Mouse (Mus musculus): Measurements from ENCODE around the gene Gli2. TPM values are rescaled to one million over a fixed set of nuclear protein-coding genes. Genes with fewer than 3 reads are reported as not detected.

Gli2 gene
- polyA plus RNA-seq, 1 experiment, result 1.5 TPM

- DNase-seq (ENCODE audit: low read depth, low spot score), result no peak
- 69% methylated on average over 9 of the region's 9 CpGs for WGBS
These were observed 195.3 kb downstream of the Gli2 start for GRCm38 (mm10) chr1:118858101-118858500.

GRCm38 (mm10) chr1:118830658-118831057 is 222.8 kb downstream of the Gli2 start:
- DNase-seq (ENCODE audit: low read depth, low spot score), result no peak
- WGBS, result 63% methylated on average over 5 of the region's 5 CpGs

DNA sequence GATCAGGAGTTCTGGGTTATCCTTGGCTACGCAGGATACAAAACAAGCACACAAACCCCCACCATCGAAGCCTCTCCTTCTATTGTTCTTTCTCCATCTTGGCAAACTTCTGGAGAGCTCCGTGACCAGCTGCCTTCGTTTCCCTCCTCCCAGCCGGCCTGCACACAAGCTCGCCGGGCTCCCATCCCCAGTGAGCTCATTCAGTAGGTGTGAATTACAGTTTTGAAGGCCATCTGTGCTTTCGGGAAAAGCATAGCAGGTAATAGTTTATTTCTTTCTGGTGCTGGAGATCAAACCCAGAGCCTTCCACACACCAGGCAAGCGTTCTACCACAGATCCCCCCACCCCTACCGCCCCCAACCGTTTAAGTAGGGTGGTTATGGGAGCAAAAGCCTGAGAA is 226.8 kb downstream of the Gli2 start:
- no peak for DNase-seq (ENCODE audit: low read depth, low spot score)
- WGBS, result 83% methylated on average over 11 of the region's 11 CpGs

GRCm38 (mm10) chr1:118825467-118826219 is 227.8 kb downstream of the Gli2 start:
- 9% methylated on average over 31 of the region's 31 CpGs for WGBS
- DNase-seq (ENCODE audit: low read depth, low spot score), result no peak

DNA sequence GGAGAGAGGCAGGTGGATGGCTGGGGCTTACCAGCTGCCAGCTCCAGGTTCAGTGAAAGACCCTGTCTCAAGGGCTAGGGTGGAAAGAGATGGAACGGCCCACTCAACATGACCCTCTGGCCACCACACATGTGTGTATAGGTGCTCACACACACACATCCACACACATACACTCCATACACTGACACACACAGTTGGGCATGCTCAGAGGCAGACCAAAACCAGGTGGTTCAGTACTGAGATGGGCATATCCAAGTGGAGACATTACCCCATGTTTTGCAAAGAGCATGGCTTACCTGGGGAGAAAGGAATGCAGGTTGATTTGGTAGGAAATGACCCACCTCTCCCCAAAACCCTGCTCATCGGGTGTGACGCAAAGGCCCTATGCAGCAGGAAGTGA is 228.4 kb downstream of the Gli2 start:
- DNase-seq (ENCODE audit: low read depth, low spot score), result no peak
- WGBS, result 29% methylated on average over 3 of the region's 3 CpGs

DNA sequence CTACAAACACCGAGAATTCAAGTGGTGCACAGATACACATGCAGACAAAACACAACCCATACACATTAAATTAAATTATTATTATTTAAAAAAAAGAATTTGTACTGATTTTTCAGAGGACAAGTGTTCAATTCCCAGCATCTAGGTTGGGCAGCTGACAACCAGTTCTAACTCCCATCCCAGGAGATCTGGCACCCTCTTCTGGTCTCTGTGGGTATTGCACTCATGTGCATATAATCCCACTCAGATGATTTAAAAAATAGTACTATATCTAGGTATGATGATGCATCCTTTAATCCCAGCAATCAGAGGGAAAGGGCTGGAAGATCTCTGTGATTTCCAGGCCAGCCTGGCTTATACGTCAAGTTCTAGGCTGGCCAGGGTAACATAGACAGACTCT is 231.2 kb downstream of the Gli2 start:
- no peak for DNase-seq (ENCODE audit: low read depth, low spot score)
- 95% methylated on average over 2 of the region's 2 CpGs for WGBS

- no peak for DNase-seq (ENCODE audit: low read depth, low spot score)
- 87% methylated on average over 2 of the region's 2 CpGs for WGBS
These were observed 238.4 kb downstream of the Gli2 start for GRCm38 (mm10) chr1:118815015-118815414.

DNA sequence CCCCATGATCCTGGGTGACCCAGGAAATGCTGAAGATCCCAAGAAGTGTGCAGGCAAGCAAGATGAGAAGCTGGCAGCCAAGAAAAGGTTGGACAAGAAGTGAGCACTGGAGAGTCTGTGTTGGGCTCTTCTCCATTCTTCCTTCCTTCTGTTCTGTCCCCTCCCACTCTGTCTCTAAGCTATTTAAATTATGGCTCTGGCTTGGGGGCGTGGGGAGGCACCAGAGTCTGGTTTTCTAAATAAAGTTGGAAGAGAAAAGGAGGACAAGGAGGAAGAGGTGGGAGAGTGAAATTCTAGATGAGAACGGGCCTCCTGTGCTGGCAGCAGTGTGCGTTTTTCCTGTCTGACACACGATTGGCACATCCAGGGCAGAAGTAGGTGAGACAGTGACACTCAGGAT is 243.1 kb downstream of the Gli2 start:
- 60% methylated on average over 4 of the region's 4 CpGs for WGBS

GRCm38 (mm10) chr1:118806727-118807126 is 246.7 kb downstream of the Gli2 start:
- 97% methylated on average over 3 of the region's 3 CpGs for WGBS
- DNase-seq (ENCODE audit: low read depth, low spot score), result no peak

More for the DNA sequence above, 243.1 kb downstream of the Gli2 start:
- DNase-seq (ENCODE audit: low read depth, low spot score), result no peak

- no peak for DNase-seq (ENCODE audit: low read depth, low spot score)
- 79% methylated on average over 5 of the region's 5 CpGs for WGBS
These were observed 251.3 kb downstream of the Gli2 start for GRCm38 (mm10) chr1:118802166-118802565.

- DNase-seq (ENCODE audit: low read depth, low spot score), result no peak
- WGBS, result 52% methylated on average over 7 of the region's 7 CpGs
These were observed 253.9 kb downstream of the Gli2 start for GRCm38 (mm10) chr1:118799322-118800116.

DNA sequence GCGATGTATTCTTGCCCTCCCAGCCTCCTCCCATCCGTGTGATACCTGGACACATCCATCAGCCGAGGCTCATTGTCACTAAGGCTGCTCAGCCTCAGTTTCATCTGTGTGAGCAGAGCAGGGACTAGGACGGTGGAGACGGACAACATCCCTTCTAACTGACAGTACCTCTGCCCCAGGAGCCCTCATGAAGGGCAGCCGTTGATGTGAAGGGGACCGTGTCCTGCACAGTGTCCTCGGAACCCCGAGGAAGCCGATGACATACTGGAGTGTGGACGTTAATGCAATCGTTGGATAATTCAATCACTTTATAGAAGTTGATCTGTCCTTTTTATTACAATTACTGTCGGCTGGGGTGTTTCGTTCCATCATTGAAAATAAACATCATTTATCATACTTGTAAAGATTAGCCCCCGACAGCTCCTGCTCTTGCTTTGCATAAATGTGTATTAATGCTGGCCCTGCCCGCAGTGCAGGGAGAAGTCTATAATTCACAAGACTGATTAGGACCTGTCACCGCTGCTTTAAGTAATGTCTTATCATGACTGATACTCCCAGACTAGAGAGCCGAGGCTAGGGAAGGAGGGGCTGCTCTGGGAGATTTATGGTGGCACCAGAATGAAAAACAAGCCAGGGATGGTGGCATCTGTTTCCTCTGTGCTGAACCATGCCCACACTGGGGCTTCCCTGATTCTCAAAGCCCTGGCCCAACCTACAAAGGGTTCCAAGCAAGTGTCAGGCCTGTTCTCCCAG is 257.8 kb downstream of the Gli2 start:
- DNase-seq (ENCODE audit: low read depth, low spot score), result no peak
- 64% methylated on average over 18 of the region's 18 CpGs for WGBS

- WGBS, result 91% methylated on average over 2 of the region's 2 CpGs
- DNase-seq (ENCODE audit: low read depth, low spot score), result no peak
These were observed 263.5 kb downstream of the Gli2 start for GRCm38 (mm10) chr1:118789871-118790270.

GRCm38 (mm10) chr1:118789468-118789867 is 264.0 kb downstream of the Gli2 start:
- WGBS, result 70% methylated on average over 3 of the region's 3 CpGs
- DNase-seq (ENCODE audit: low read depth, low spot score), result no peak

DNA sequence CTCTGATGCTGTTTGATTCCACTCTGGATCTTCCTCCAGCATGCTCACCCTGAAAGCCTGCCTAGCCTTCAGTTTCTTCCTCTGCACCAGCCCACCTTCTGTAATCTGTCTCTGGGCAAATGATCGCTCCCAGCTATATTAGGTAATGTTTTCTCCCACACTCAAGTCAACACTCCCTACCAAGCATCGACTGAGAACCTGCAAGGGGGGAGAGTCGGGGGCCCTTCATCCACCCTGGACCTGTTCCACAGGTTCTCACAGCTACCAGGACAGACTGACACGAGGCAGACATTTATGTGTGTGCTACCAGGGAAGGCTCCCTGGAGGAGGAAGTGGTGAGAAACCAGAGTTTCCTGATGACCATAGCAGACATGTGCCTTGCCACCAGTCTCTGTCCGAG is 264.6 kb downstream of the Gli2 start:
- 28% methylated on average over 5 of the region's 5 CpGs for whole genome bisulfite sequencing
- DNase-seq (ENCODE audit: low read depth, low spot score), result no peak

GRCm38 (mm10) chr1:118787486-118787885 is 265.9 kb downstream of the Gli2 start:
- no peak for DNase-seq (ENCODE audit: low read depth, low spot score)
- 86% methylated on average over 3 of the region's 3 CpGs for WGBS
